Mouse (Mus musculus) testis, adult 2 months (tissue): ENCODE data around the gene Sugct. TPM values are rescaled to one million over a fixed set of nuclear protein-coding genes. Genes with fewer than 3 reads are reported as not detected.

ENCODE experiments used
- H3K27ac ChIP-seq: fragments of 200-500 bp; 2 replicates; pipeline ENCODE4 v1.5.1; 2012; ENCODE audit warnings: low read depth, low read length; ENCODE audit not compliant: control insufficient read depth, insufficient read depth
- H3K27me3 ChIP-seq: fragments of 200-500 bp; 2 replicates; pipeline ENCODE4 v1.6.1; 2012; ENCODE audit warnings: mild to moderate bottlenecking, low read length, moderate library complexity; ENCODE audit not compliant: control insufficient read depth, insufficient read depth
- H3K36me3 ChIP-seq: fragments of 200-500 bp; 2 replicates; pipeline ENCODE4 v1.6.1; 2012; ENCODE audit warnings: mild to moderate bottlenecking, low read length; ENCODE audit not compliant: control insufficient read depth, insufficient read depth
- H3K4me1 ChIP-seq: fragments of 200-500 bp; 2 replicates; pipeline ENCODE4 v1.6.1; 2012; ENCODE audit warnings: low read length; ENCODE audit not compliant: control insufficient read depth, insufficient read depth
- H3K4me3 ChIP-seq: fragments of 200-500 bp; 2 replicates; pipeline ENCODE4 v1.5.1; 2012; ENCODE audit warnings: low read depth, mild to moderate bottlenecking, low read length, moderate library complexity, mixed read lengths; ENCODE audit not compliant: control insufficient read depth
- CTCF ChIP-seq: fragments of 200-500 bp; IDR thresholded peaks from 2 replicates; pipeline ENCODE4 v1.5.1; 2012; ENCODE audit warnings: low read depth, mild to moderate bottlenecking, inconsistent platforms, low read length, moderate library complexity; ENCODE audit not compliant: control insufficient read depth, insufficient read depth, insufficient replicate concordance
- POLR2A ChIP-seq: fragments of 200-500 bp; IDR thresholded peaks from 2 replicates; pipeline ENCODE4 v1.6.1; 2012; ENCODE audit warnings: low read depth, mild to moderate bottlenecking, inconsistent platforms, low read length, moderate library complexity; ENCODE audit not compliant: control insufficient read depth
- polyA plus RNA-seq: library from polyadenylated mRNA; depleted of rRNA; stranded (reverse); fragments of >200 nt; gene quantifications from 2 replicates; pipeline ENCODE4 v1.2.3, GENCODE M21; 2012

Gene Sugct
- polyA plus RNA-seq, 1 experiment: 1.2 TPM

DNA sequence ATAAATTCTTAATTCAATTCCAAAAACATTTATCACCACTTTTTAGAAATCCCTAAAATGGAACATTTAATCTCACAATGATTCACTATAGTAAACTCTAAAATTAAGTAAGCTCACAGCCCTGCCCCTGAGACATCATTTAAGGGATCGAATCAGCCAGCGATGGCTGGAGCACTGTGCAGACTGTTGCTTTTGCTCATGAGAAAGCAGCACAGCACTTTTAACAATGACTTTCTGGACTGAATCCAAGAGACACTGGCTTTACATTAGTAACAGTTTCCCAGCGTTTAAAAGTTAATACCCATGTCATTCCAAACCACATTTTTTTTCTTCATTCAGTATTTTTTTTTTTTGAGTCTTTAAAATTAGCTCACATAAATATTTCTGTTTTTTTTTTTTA, 398.9 kb downstream of the Sugct start:
- H3K36me3 ChIP-seq: no peaks in the 10 kb centered on the region

GRCm38 (mm10) chr13:17291057-17291456, 404.3 kb downstream of the Sugct start:
- Histone ChIP-seq H3K4me1 (no peaks in the 10 kb centered on the region), H3K4me3 (no peak overlapping the region), H3K27me3 (no peaks in the 10 kb centered on the region), H3K27ac (no peak overlapping the region), H3K36me3 (no peaks in the 10 kb centered on the region)
- TF ChIP-seq POLR2A (no peak), CTCF (no peak)

More for the DNA sequence above, 398.9 kb downstream of the Sugct start:
- Histone ChIP-seq H3K4me1 (no peaks in the 10 kb centered on the region), H3K4me3 (no peak overlapping the region), H3K27me3 (no peaks in the 10 kb centered on the region), H3K27ac (no peak overlapping the region)
- no peak for TF ChIP-seq CTCF
- no peak for TF ChIP-seq POLR2A

DNA sequence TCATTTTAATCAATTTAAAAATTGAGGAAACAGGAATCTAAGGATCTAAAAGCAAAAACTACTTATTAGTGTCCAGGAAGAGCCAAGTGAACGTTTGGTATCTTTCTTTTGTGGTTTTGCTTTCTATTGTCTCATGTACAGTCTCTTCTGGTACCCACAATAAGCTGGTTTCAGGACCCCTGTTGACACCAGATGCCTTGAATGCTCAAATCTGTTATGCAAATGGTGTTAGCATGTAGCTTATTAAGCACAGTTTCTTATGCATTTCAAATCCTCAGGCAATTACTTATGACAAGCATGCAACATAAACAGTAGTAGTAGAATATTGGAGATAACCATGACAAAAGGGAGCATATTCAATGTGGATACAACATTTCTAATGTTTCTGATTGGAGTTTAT, 407.0 kb downstream of the Sugct start:
- no peak overlapping the region for H3K4me3 ChIP-seq
- H3K4me1 ChIP-seq: no peaks in the 10 kb centered on the region
- H3K27me3 ChIP-seq: no peaks in the 10 kb centered on the region
- H3K27ac ChIP-seq: no peak overlapping the region
- no peak for TF ChIP-seq CTCF
- TF ChIP-seq POLR2A: no peak
- H3K36me3 ChIP-seq: no peaks in the 10 kb centered on the region

DNA sequence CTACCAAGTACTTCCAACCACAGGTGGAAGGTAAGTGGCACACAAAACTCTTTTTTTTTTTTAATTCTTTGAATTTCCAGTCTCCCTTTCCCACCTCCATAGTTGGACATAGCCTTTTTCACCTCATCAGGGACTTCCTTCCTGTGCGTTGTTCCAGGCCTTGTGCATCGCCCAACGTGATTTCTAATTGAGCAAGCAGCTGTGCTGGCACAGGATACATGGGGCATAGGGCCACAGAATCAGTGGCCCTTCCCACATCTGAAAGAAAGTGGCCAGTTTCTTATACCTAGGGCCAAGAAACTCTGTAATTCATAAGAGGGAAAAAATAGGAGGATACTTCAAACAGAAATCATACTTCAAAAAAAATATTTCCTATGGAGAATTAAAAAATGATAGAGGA, 449.4 kb downstream of the Sugct start:
- Histone ChIP-seq H3K27ac (no peak overlapping the region), H3K4me1 (no peaks in the 10 kb centered on the region), H3K36me3 (no peaks in the 10 kb centered on the region), H3K4me3 (no peak overlapping the region), H3K27me3 (no peaks in the 10 kb centered on the region)
- TF ChIP-seq POLR2A: no peak
- TF ChIP-seq CTCF: no peak

DNA sequence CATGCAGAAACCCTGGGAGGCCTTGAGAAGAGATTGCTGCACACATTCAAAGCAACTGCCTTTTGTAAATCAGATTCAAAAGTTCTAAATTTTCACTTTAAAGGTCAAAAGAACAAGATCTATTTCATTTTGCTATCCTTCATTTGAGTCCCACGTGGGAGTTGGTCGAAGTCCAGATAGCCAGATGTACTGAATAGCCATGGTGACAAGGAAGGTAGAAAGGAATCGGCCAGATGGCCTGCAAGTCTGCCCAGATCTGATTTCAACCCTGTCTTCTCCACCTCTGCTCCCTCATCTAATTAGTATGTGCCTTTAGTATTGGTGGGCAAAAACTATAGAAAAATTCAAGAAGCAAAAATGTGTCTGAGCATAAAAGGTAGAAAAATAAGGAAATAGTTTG, 478.8 kb downstream of the Sugct start:
- no peaks in the 10 kb centered on the region for H3K36me3 ChIP-seq
- H3K27me3 ChIP-seq: no peaks in the 10 kb centered on the region
- TF ChIP-seq POLR2A (no peak), CTCF (no peak)
- no peak overlapping the region for H3K4me3 ChIP-seq
- no peaks in the 10 kb centered on the region for H3K4me1 ChIP-seq
- H3K27ac ChIP-seq: no peak overlapping the region

- TF ChIP-seq POLR2A: no peak
- TF ChIP-seq CTCF: no peak
- Histone ChIP-seq H3K4me1 (no peaks in the 10 kb centered on the region), H3K27me3 (no peaks in the 10 kb centered on the region), H3K36me3 (no peaks in the 10 kb centered on the region), H3K4me3 (no peak overlapping the region), H3K27ac (no peak overlapping the region)
Measured at GRCm38 (mm10) chr13:17212681-17213080, 482.7 kb downstream of the Sugct start.

GRCm38 (mm10) chr13:17190180-17190762, 505.1 kb downstream of the Sugct start:
- Histone ChIP-seq H3K36me3 (no peaks in the 10 kb centered on the region), H3K4me3 (no peak overlapping the region), H3K27me3 (no peaks in the 10 kb centered on the region), H3K4me1 (no peaks in the 10 kb centered on the region), H3K27ac (no peak overlapping the region)
- TF ChIP-seq CTCF (no peak), POLR2A (no peak)

DNA sequence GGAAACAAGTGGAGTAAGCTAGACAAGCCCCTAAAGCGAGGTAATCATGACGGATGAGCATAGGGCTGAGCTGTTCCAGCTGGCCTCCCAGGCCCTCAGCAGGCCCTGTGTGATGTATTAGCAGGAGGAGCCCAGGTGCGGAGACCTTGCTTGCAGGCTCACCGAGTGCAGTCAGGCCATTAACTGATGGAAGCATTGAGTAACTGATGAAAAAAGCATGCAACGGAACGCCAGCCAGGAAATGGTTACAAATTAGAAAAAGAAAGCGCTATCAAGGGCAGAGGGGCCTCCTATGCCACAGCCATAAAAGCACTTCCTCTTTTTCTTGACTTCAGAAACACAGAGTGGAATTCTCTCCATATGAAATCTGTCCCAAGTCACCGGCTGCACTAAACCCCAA, 510.1 kb downstream of the Sugct start:
- Histone ChIP-seq H3K4me3 (no peak overlapping the region), H3K27me3 (no peaks in the 10 kb centered on the region), H3K36me3 (no peaks in the 10 kb centered on the region), H3K4me1 (no peaks in the 10 kb centered on the region), H3K27ac (no peak overlapping the region)
- no peak for TF ChIP-seq CTCF
